Mouse (Mus musculus) forebrain, embryonic 10.5 days (tissue): Measurements from ENCODE around the gene C1ql2. TPM values are rescaled to one million over a fixed set of nuclear protein-coding genes. Genes with fewer than 3 reads are reported as not detected.

Experiments
- DNase-seq: peaks from one replicate; pipeline ENCODE4 v3.0.0-alpha.2; 2017; ENCODE audit warnings: low spot score; ENCODE audit errors: extremely low spot score
- H3K27ac ChIP-seq: fragments of 300-500 bp; sonication (generic); 2 replicates; pipeline ENCODE4 v1.5.1; 2016; ENCODE audit warnings: mild to moderate bottlenecking
- H3K27me3 ChIP-seq: fragments of 300-500 bp; sonication (generic); 2 replicates; pipeline ENCODE4 v1.6.1; 2016; ENCODE audit warnings: mild to moderate bottlenecking; ENCODE audit not compliant: poor library complexity, severe bottlenecking
- H3K36me3 ChIP-seq: fragments of 300-500 bp; sonication (generic); replicated peaks from 2 replicates; pipeline ENCODE4 v1.6.1; 2016; ENCODE audit warnings: mild to moderate bottlenecking, moderate library complexity
- H3K4me1 ChIP-seq: fragments of 300-500 bp; sonication (generic); 2 replicates; pipeline ENCODE4 v1.6.1; 2016
- H3K4me3 ChIP-seq: fragments of 300-500 bp; sonication (generic); 2 replicates; pipeline ENCODE4 v1.5.1; 2016; ENCODE audit warnings: mild to moderate bottlenecking, moderate library complexity
- H3K9me3 ChIP-seq: fragments of 300-500 bp; sonication (generic); 2 replicates; pipeline ENCODE4 v1.6.1; 2016; ENCODE audit warnings: mild to moderate bottlenecking, moderate library complexity
- WGBS: fragments of 180-500 bp; shearing (Covaris S2); methylation state at CpG from one replicate; pipeline ENCODE4 v1.1.7; 2016; 5-methylcytosine and 5-hydroxymethylcytosine counted together
- polyA plus RNA-seq: library from polyadenylated mRNA; unstranded; fragments of >200 nt; fragmentation: Nextera tagmentation; extraction: Ambion mirVana; gene quantifications from 2 replicates; pipeline ENCODE4 v1.2.1, GENCODE M21; 2016

Gene C1ql2
- polyA plus RNA-seq, 1 experiment from 2014 or later = 0.09 TPM

- DNase-seq = no peak
- H3K9me3 ChIP-seq = no peaks in the 10 kb centered on the region
- peaks cover 98% of the 10 kb centered on the region for H3K27me3 ChIP-seq
- 3% methylated on average over 17 of the region's 17 CpGs for whole genome bisulfite sequencing
- peak overlapping the region; percentile 63; the same call in 1 of the 2 replicates for H3K27ac ChIP-seq
- peak overlapping the region; percentile 49 for H3K4me3 ChIP-seq
- peaks cover 39% of the 10 kb centered on the region for H3K4me1 ChIP-seq
- H3K36me3 ChIP-seq = no peaks in the 10 kb centered on the region
Measured at GRCm38 (mm10) chr1:120341811-120342370, 1.5 kb downstream of the C1ql2 start.

- no peaks in the 10 kb centered on the region for H3K9me3 ChIP-seq
- peak overlapping the region; percentile 49 for H3K4me3 ChIP-seq
- DNase-seq = peak; percentile 64
- H3K4me1 ChIP-seq = peaks cover 39% of the 10 kb centered on the region
- peaks cover 95% of the 10 kb centered on the region for H3K27me3 ChIP-seq
- no peaks in the 10 kb centered on the region for H3K36me3 ChIP-seq
- under 1% methylated on average over 34 of the region's 34 CpGs for WGBS
- H3K27ac ChIP-seq = peak overlapping the region; percentile 63; the same call in 1 of the 2 replicates
Measured at GRCm38 (mm10) chr1:120342371-120342821, 2.0 kb downstream of the C1ql2 start.

GRCm38 (mm10) chr1:120345001-120345400 lies 4.6 kb downstream of the C1ql2 start:
- 17% methylated on average over 7 of the region's 7 CpGs for WGBS
- Histone ChIP-seq H3K9me3 (0 out of 2 replicates have a peak, but pooled peaks cover 6% of the 10 kb centered on the region), H3K27me3 (peaks cover 74% of the 10 kb centered on the region), H3K27ac (no peak overlapping the region), H3K4me3 (no peak overlapping the region), H3K36me3 (no peaks in the 10 kb centered on the region), H3K4me1 (peaks cover 39% of the 10 kb centered on the region)
- no peak for DNase-seq

- 46% methylated on average over 2 of the region's 2 CpGs for WGBS
- DNase-seq = no peak
Measured at GRCm38 (mm10) chr1:120354387-120354786, 14.0 kb downstream of the C1ql2 start.

GRCm38 (mm10) chr1:120357371-120358274 lies 17.2 kb downstream of the C1ql2 start:
- H3K36me3 ChIP-seq = no peaks in the 10 kb centered on the region
- H3K27me3 ChIP-seq = no peaks in the 10 kb centered on the region
- peak; percentile 23 for DNase-seq
- H3K27ac ChIP-seq = no peak overlapping the region
- WGBS = 7% methylated on average over 16 of the region's 16 CpGs
- H3K4me1 ChIP-seq = peaks cover 20% of the 10 kb centered on the region
- H3K4me3 ChIP-seq = peak overlapping the region; percentile 37
- H3K9me3 ChIP-seq = no peaks in the 10 kb centered on the region

More at GRCm38 (mm10) chr1:120354387-120354786, 14.0 kb downstream of the C1ql2 start:
- Histone ChIP-seq H3K36me3 (no peaks in the 10 kb centered on the region), H3K4me3 (no peak overlapping the region), H3K27ac (no peak overlapping the region), H3K4me1 (peaks cover 20% of the 10 kb centered on the region), H3K9me3 (no peaks in the 10 kb centered on the region), H3K27me3 (no peaks in the 10 kb centered on the region)

- no peaks in the 10 kb centered on the region for H3K4me1 ChIP-seq
- no peak overlapping the region for H3K4me3 ChIP-seq
Measured at GRCm38 (mm10) chr1:120363638-120364037, 23.3 kb downstream of the C1ql2 start.

GRCm38 (mm10) chr1:120368138-120368537 lies 27.8 kb downstream of the C1ql2 start:
- Histone ChIP-seq H3K36me3 (no peaks in the 10 kb centered on the region), H3K27ac (no peak overlapping the region), H3K9me3 (no peaks in the 10 kb centered on the region), H3K4me3 (no peak overlapping the region), H3K27me3 (no peaks in the 10 kb centered on the region), H3K4me1 (no peaks in the 10 kb centered on the region)
- no peak for DNase-seq
- whole genome bisulfite sequencing = 81% methylated on average over 3 of the region's 3 CpGs

More at GRCm38 (mm10) chr1:120363638-120364037, 23.3 kb downstream of the C1ql2 start:
- Histone ChIP-seq H3K27ac (no peak overlapping the region), H3K9me3 (no peaks in the 10 kb centered on the region), H3K27me3 (no peaks in the 10 kb centered on the region), H3K36me3 (no peaks in the 10 kb centered on the region)
- 84% methylated on average over 1 of the region's 1 CpGs for WGBS
- DNase-seq = no peak

- WGBS = 87% methylated on average over 7 of the region's 7 CpGs
- no peaks in the 10 kb centered on the region for H3K9me3 ChIP-seq
- DNase-seq = no peak
- H3K36me3 ChIP-seq = no peaks in the 10 kb centered on the region
- H3K4me3 ChIP-seq = no peak overlapping the region
- no peak overlapping the region for H3K27ac ChIP-seq
- peaks cover 3% of the 10 kb centered on the region; the same call in 1 of the 2 replicates for H3K4me1 ChIP-seq
- no peaks in the 10 kb centered on the region for H3K27me3 ChIP-seq
Measured at GRCm38 (mm10) chr1:120374131-120374530, 33.7 kb downstream of the C1ql2 start.

GRCm38 (mm10) chr1:120374832-120375231 lies 34.5 kb downstream of the C1ql2 start:
- H3K27me3 ChIP-seq = no peaks in the 10 kb centered on the region
- H3K4me1 ChIP-seq = peaks cover 3% of the 10 kb centered on the region; the same call in 1 of the 2 replicates
- WGBS = 75% methylated on average over 2 of the region's 2 CpGs
- no peaks in the 10 kb centered on the region for H3K36me3 ChIP-seq
- no peaks in the 10 kb centered on the region for H3K9me3 ChIP-seq
- DNase-seq = no peak
- H3K27ac ChIP-seq = no peak overlapping the region
- no peak overlapping the region for H3K4me3 ChIP-seq

GRCm38 (mm10) chr1:120385029-120385571 lies 44.7 kb downstream of the C1ql2 start:
- 90% methylated on average over 18 of the region's 18 CpGs for WGBS

GRCm38 (mm10) chr1:120389734-120390133 lies 49.4 kb downstream of the C1ql2 start:
- no peak overlapping the region for H3K27ac ChIP-seq
- H3K4me1 ChIP-seq = peaks cover 10% of the 10 kb centered on the region; the same call in 1 of the 2 replicates
- no peak for DNase-seq
- no peaks in the 10 kb centered on the region for H3K27me3 ChIP-seq
- no peaks in the 10 kb centered on the region for H3K36me3 ChIP-seq
- no peaks in the 10 kb centered on the region for H3K9me3 ChIP-seq
- no peak overlapping the region for H3K4me3 ChIP-seq
- 59% methylated on average over 6 of the region's 6 CpGs for WGBS

More at GRCm38 (mm10) chr1:120385029-120385571, 44.7 kb downstream of the C1ql2 start:
- Histone ChIP-seq H3K4me3 (no peak overlapping the region), H3K36me3 (no peaks in the 10 kb centered on the region), H3K27ac (no peak overlapping the region), H3K4me1 (peaks cover 6% of the 10 kb centered on the region; the same call in 1 of the 2 replicates), H3K27me3 (no peaks in the 10 kb centered on the region), H3K9me3 (no peaks in the 10 kb centered on the region)
- no peak for DNase-seq

- H3K9me3 ChIP-seq = no peaks in the 10 kb centered on the region
- no peaks in the 10 kb centered on the region for H3K36me3 ChIP-seq
- 4% methylated on average over 11 of the region's 11 CpGs for WGBS
- H3K27me3 ChIP-seq = no peaks in the 10 kb centered on the region
- peaks cover 10% of the 10 kb centered on the region; the same call in 1 of the 2 replicates for H3K4me1 ChIP-seq
- peak; percentile 69 for DNase-seq
- no peak overlapping the region for H3K27ac ChIP-seq
- no peak overlapping the region for H3K4me3 ChIP-seq
Measured at GRCm38 (mm10) chr1:120390336-120390735, 50.0 kb downstream of the C1ql2 start.
